ENCODE assay signal across 19 mouse cellular contexts in genomic region chr1:191816596-191816995, GRCm38 (mm10). TPM values are rescaled to one million over a fixed set of nuclear protein-coding genes. Genes with fewer than 3 reads are reported as not detected.
DNase-seq lines count a peak whose midpoint lies in the region; ATAC-seq and TF ChIP-seq lines count a peak whose summit lies in the region.
"Had no signal": no experiment of that assay in that cellular context is flagged by ENCODE, and none has a peak within 500 bp of the region (broad histone marks: within the 10 kb centered on the region; RNA-seq: fewer than 3 reads in every experiment).

No protein-coding gene starts in this region.

- no peak for ATAC-seq in forebrain, embryonic 12.5 days (ENCODE audit: low FRiP score)
- ATAC-seq in forebrain, embryonic 16.5 days = no peak
- ATAC-seq in hindbrain, postnatal 0 days = no peak
- no peak for ATAC-seq in hindbrain, embryonic 13.5 days (ENCODE audit: low FRiP score)
- ATAC-seq: intestine, embryonic 16.5 days had no signal

- TF ChIP-seq CTCF in hindbrain, postnatal 0 days (IDR thresholded peaks at IDR 0.05; ENCODE audit: low read depth) = no peak

- peak; percentile 76 to 85 for DNase-seq in cerebellum, postnatal 10 days
- no peak for DNase-seq in cerebellum, adult 11-12 months
- no peak for DNase-seq in hindbrain, postnatal 0 days (ENCODE audit: low spot score)
- no peak for DNase-seq in MN1 (ENCODE audit: low spot score)
- DNase-seq: adrenal gland, postnatal 25 days; gastrocnemius, postnatal 14 days; heart, adult 2 months; heart, postnatal 14 days; kidney, adult 2 months had no signal

- WGBS in forebrain, embryonic 12.5 days = 87% methylated on average over 3 of the region's 3 CpGs
- 68% methylated on average over 3 of the region's 3 CpGs for WGBS in forebrain, embryonic 16.5 days
- 73% methylated on average over 3 of the region's 3 CpGs for WGBS in hindbrain, postnatal 0 days
- WGBS in hindbrain, embryonic 13.5 days = 82% methylated on average over 3 of the region's 3 CpGs

- H3K36me3 ChIP-seq in forebrain, embryonic 12.5 days (replicated peaks) = no peaks in the 10 kb centered on the region
- no peaks in the 10 kb centered on the region for H3K36me3 ChIP-seq in forebrain, embryonic 16.5 days (ENCODE audit: control insufficient read depth, insufficient read depth)
- no peaks in the 10 kb centered on the region for H3K36me3 ChIP-seq in hindbrain, postnatal 0 days (ENCODE audit: insufficient read depth, low read length)
- H3K36me3 ChIP-seq in hindbrain, embryonic 13.5 days = no peaks in the 10 kb centered on the region
- H3K36me3 ChIP-seq: embryonic facial prominence, embryonic 10.5 days; heart, embryonic 15.5 days; kidney, embryonic 15.5 days had no signal

- H3K4me3 ChIP-seq in forebrain, embryonic 12.5 days (replicated peaks) = no peak overlapping the region
- H3K4me3 ChIP-seq in forebrain, embryonic 16.5 days (replicated peaks; ENCODE audit: low read length) = no peak overlapping the region
- no peak overlapping the region for H3K4me3 ChIP-seq in hindbrain, postnatal 0 days (ENCODE audit: low read length)
- no peak overlapping the region for H3K4me3 ChIP-seq in hindbrain, embryonic 13.5 days
- H3K4me3 ChIP-seq: embryonic facial prominence, embryonic 10.5 days; heart, adult 2 months; heart, embryonic 15.5 days; kidney, embryonic 15.5 days had no signal

- H3K9ac ChIP-seq in forebrain, embryonic 12.5 days = peak overlapping the region; percentile 1; the same call in 1 of the 2 replicates
- no peak overlapping the region for H3K9ac ChIP-seq in forebrain, embryonic 16.5 days (replicated peaks; ENCODE audit: low read depth, low read length)
- H3K9ac ChIP-seq in hindbrain, postnatal 0 days (replicated peaks; ENCODE audit: low read length) = no peak overlapping the region
- H3K9ac ChIP-seq in hindbrain, embryonic 13.5 days = no peak overlapping the region
- H3K9ac ChIP-seq: heart, embryonic 15.5 days; hindbrain, embryonic 14.5 days; kidney, embryonic 15.5 days had no signal

- no peak overlapping the region for H3K27ac ChIP-seq in forebrain, embryonic 12.5 days
- no peak overlapping the region for H3K27ac ChIP-seq in forebrain, embryonic 16.5 days (ENCODE audit: low read length)
- peak overlapping the region; percentile 26; the same call in 1 of the 2 replicates for H3K27ac ChIP-seq in hindbrain, postnatal 0 days
- no peak overlapping the region for H3K27ac ChIP-seq in hindbrain, embryonic 13.5 days
- H3K27ac ChIP-seq: heart, adult 2 months; heart, embryonic 15.5 days; hindbrain, embryonic 14.5 days; kidney, embryonic 15.5 days had no signal

- no peaks in the 10 kb centered on the region for H3K27me3 ChIP-seq in forebrain, embryonic 12.5 days
- H3K27me3 ChIP-seq in forebrain, embryonic 16.5 days (replicated peaks; ENCODE audit: control insufficient read depth, insufficient read depth, low read length) = no peaks in the 10 kb centered on the region
- no peaks in the 10 kb centered on the region for H3K27me3 ChIP-seq in hindbrain, postnatal 0 days (ENCODE audit: insufficient read depth, low read length)
- H3K27me3 ChIP-seq in hindbrain, embryonic 13.5 days = no peaks in the 10 kb centered on the region
- H3K27me3 ChIP-seq: CH12.LX; heart, embryonic 15.5 days; kidney, embryonic 15.5 days had no signal

- peaks cover 7% of the 10 kb centered on the region for H3K4me1 ChIP-seq in forebrain, embryonic 12.5 days
- H3K4me1 ChIP-seq in forebrain, embryonic 16.5 days (replicated peaks; ENCODE audit: control insufficient read depth, insufficient read depth, low read length) = peaks cover 10% of the 10 kb centered on the region
- no peaks in the 10 kb centered on the region for H3K4me1 ChIP-seq in hindbrain, postnatal 0 days (ENCODE audit: insufficient read depth, low read length)
- H3K4me1 ChIP-seq in hindbrain, embryonic 13.5 days (replicated peaks) = peaks cover 9% of the 10 kb centered on the region

- no peaks in the 10 kb centered on the region for H3K9me3 ChIP-seq in forebrain, embryonic 12.5 days
- no peaks in the 10 kb centered on the region for H3K9me3 ChIP-seq in forebrain, embryonic 16.5 days (ENCODE audit: control insufficient read depth, low read length)
- no peaks in the 10 kb centered on the region for H3K9me3 ChIP-seq in hindbrain, postnatal 0 days (ENCODE audit: low read length)
- H3K9me3 ChIP-seq in hindbrain, embryonic 13.5 days = no peaks in the 10 kb centered on the region
- H3K9me3 ChIP-seq: embryonic facial prominence, embryonic 10.5 days; heart, embryonic 15.5 days; kidney, embryonic 15.5 days had no signal

- H3K4me2 ChIP-seq in forebrain, embryonic 12.5 days = no peak overlapping the region
- H3K4me2 ChIP-seq in forebrain, embryonic 16.5 days (ENCODE audit: low read length) = no peak overlapping the region
- no peak overlapping the region for H3K4me2 ChIP-seq in hindbrain, postnatal 0 days (ENCODE audit: low read depth, low read length)
- H3K4me2 ChIP-seq in hindbrain, embryonic 13.5 days = no peak overlapping the region
- H3K4me2 ChIP-seq: heart, embryonic 11.5 days; heart, embryonic 15.5 days; hindbrain, embryonic 14.5 days; kidney, embryonic 15.5 days had no signal

RNA-seq across cellular contexts. Expression of gene Nek2, which starts 4.6 kb away (rescaled TPM):
- 55.2 and 56.1 TPM in 2 replicates for polyA plus RNA-seq in forebrain, embryonic 12.5 days (2016; fragmentation: Nextera tagmentation; extraction: Ambion mirVana)
- 16.5 and 22.7 TPM in 2 replicates for polyA plus RNA-seq in forebrain, embryonic 16.5 days (2015; fragmentation: Nextera tagmentation; extraction: Ambion mirVana)
- total RNA-seq in hindbrain, postnatal 0 days (2014; rRNA removed) = 9.1 and 9.5 TPM in 2 replicates
- 7.7 and 8.4 TPM in 2 replicates for polyA plus RNA-seq in hindbrain, postnatal 0 days (2015; fragmentation: Nextera tagmentation; extraction: Ambion mirVana)
- 10.3 and 10.4 TPM in 2 replicates for polyA plus RNA-seq in hindbrain, embryonic 13.5 days (2015; fragmentation: Nextera tagmentation; extraction: Ambion mirVana)

Comparison
In these comparisons a context has a peak if more than half of its experiments do, and no peak if none do; other contexts are left out.
1. DNase-seq: peak in cerebellum, postnatal 10 days (2 of 2); none in cerebellum, adult 11-12 months (single experiment), hindbrain, postnatal 0 days (single experiment) and MN1 (single experiment).